Mouse (Mus musculus): ENCODE measurements at regions not wholly inside any gene's neighbourhood (a gene's known extent, or its start where the extent isn't known, plus 50 kb on each side); places are given as distances from the start of the nearest gene placed in this dataset.

DNA sequence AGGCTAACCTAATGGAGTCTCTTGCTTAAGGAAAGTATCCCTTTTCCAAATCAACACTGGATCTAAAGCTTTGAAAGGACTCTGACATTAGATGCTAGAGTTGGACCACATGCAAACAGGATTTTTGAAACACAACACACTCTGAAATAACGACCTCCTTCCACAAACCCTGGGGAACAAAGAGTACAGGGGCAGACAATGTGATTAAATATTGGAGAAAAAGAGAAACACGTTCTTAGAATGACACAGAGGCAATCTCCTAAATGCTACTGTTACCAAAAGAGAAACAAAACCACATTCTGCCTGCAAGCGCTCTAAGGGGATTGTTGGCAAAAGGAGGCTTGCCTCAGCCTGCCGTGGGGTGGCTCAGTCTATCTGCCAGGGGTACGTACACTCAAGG, 1422.0 kb downstream of the Gsdmc2 start:
- H3K27me3 ChIP-seq: no peaks in the 10 kb centered on the region
- no peak overlapping the region for H3K4me2 ChIP-seq (replicated peaks)
- no peak overlapping the region for H3K9ac ChIP-seq (replicated peaks)
- H3K4me1 ChIP-seq: peaks cover 7% of the 10 kb centered on the region
- H3K36me3 ChIP-seq: no peaks in the 10 kb centered on the region
- no peaks in the 10 kb centered on the region for H3K9me3 ChIP-seq
- WGBS: 53% methylated on average over 5 of the region's 5 CpGs
- no peak overlapping the region for H3K4me3 ChIP-seq
- no peak overlapping the region for H3K27ac ChIP-seq (replicated peaks)
- no peak for ATAC-seq (replicated peaks)

DNA sequence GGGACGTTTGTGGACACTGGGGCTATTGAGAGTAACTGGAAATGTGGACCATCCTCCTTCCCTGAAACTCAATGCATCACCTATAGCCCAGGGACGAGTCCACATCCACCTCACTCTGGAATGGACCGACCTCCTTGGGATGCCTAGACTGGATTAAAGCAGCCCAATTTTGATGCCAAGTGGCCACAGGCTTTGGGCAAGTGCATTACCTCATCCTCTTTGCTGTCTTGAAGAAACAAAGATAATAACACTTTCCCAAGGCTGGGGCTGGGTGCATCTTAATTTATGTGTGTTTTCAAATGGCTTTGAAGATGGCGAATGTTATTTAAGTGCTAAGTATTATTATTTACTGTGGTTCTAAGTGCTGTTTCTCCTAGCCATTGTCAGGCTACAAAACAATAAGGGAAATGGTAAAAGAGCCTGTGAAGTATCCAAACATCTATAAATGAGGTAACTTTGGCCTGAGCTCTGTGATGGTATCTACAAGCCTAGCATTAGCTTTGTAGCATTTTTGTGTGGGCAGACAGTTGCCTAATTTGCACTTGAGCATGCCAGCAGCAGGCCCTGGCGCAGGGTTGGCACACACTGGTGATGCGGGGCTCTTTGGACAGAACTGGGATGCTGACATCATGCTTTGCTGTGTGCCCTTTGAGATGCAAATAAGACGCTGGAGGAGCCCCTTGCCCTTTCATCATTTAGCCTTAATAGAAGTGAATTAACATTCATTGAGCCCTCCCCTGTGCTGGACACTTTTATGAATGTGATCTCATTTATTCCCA, 1423.7 kb downstream of the Gsdmc2 start:
- peak; percentile 95 for ATAC-seq (replicated peaks)
- Histone ChIP-seq H3K9ac (replicated peaks) (no peak overlapping the region), H3K36me3 (no peaks in the 10 kb centered on the region), H3K4me3 (no peak overlapping the region), H3K9me3 (no peaks in the 10 kb centered on the region), H3K4me2 (replicated peaks) (no peak overlapping the region), H3K27ac (replicated peaks) (no peak overlapping the region), H3K4me1 (peaks cover 7% of the 10 kb centered on the region), H3K27me3 (no peaks in the 10 kb centered on the region)
- WGBS: 37% methylated on average over 7 of the region's 7 CpGs

DNA sequence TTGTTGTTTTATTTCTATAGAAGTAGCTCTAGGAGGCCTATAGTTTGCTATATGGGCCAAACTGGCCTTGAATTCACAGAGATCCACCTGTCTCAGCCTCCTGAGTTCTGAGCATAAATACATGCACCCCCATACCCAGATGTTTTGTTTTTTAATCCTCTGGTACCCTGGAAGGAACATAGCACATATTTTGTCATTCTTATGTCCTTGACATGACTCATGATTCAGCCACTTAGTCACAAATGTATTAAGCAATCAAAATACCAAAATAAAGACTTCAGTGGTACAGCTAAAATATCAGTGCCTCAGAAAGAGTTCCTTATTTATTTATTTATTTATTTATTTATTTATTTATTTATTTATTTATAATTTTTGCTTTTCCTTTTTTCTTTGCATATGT, 1428.3 kb downstream of the Gsdmc2 start:
- no peak for ATAC-seq (replicated peaks)
- Histone ChIP-seq H3K27ac (replicated peaks) (no peak overlapping the region), H3K4me1 (peaks cover 7% of the 10 kb centered on the region), H3K4me2 (replicated peaks) (no peak overlapping the region), H3K9me3 (no peaks in the 10 kb centered on the region), H3K27me3 (no peaks in the 10 kb centered on the region), H3K4me3 (no peak overlapping the region), H3K9ac (replicated peaks) (no peak overlapping the region), H3K36me3 (no peaks in the 10 kb centered on the region)

DNA sequence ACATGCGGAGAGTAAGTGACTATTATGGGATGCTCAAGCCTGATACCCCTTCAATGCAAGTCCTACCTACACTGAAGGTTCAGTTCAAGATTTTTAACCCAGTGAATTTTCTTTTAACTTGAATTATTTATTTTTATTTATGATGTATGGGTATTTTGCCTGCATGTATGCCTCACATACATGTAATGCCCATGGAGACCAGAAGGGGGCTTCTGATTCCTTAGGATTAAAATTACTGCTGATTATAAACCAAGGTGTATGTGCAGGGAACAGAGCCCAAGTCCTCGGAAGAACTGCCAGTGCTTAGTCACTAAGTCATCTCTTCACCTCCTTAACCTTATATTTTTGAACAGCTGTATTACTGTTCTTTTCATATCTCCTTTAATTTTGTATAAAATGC, 1431.3 kb downstream of the Gsdmc2 start:
- WGBS: 97% methylated on average over 2 of the region's 2 CpGs
- ATAC-seq (replicated peaks): no peak

DNA sequence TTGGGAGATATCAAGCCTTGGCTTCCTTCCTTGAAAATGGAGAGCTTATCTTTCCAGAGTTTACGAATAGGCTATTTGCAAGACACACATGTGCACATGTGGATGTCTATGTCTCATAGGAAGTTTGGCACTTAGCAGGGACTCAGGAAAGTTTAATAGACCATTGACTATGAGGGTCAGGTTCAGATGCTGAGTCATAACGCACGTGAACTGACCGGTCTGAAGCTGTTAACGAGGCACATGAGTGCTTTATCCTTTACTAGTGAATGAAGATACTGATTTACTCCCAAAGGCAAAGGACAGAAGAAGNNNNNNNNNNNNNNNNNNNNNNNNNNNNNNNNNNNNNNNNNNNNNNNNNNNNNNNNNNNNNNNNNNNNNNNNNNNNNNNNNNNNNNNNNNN, 1442.8 kb downstream of the Gsdmc2 start:
- H3K9ac ChIP-seq (replicated peaks): no peak overlapping the region
- H3K9me3 ChIP-seq: no peaks in the 10 kb centered on the region
- no peak overlapping the region for H3K4me3 ChIP-seq
- H3K4me2 ChIP-seq (replicated peaks): no peak overlapping the region
- no peaks in the 10 kb centered on the region for H3K27me3 ChIP-seq
- H3K36me3 ChIP-seq: no peaks in the 10 kb centered on the region
- H3K4me1 ChIP-seq: no peaks in the 10 kb centered on the region
- 79% methylated on average over 5 of the region's 5 CpGs for WGBS
- ATAC-seq (replicated peaks): no peak
- no peak overlapping the region for H3K27ac ChIP-seq (replicated peaks)

More for the DNA sequence above, 1431.3 kb downstream of the Gsdmc2 start:
- no peaks in the 10 kb centered on the region for H3K4me1 ChIP-seq
- no peak overlapping the region for H3K4me3 ChIP-seq
- H3K27me3 ChIP-seq: no peaks in the 10 kb centered on the region
- H3K36me3 ChIP-seq: no peaks in the 10 kb centered on the region
- no peak overlapping the region for H3K27ac ChIP-seq (replicated peaks)
- H3K9ac ChIP-seq (replicated peaks): no peak overlapping the region
- no peak overlapping the region for H3K4me2 ChIP-seq (replicated peaks)
- no peaks in the 10 kb centered on the region for H3K9me3 ChIP-seq

DNA sequence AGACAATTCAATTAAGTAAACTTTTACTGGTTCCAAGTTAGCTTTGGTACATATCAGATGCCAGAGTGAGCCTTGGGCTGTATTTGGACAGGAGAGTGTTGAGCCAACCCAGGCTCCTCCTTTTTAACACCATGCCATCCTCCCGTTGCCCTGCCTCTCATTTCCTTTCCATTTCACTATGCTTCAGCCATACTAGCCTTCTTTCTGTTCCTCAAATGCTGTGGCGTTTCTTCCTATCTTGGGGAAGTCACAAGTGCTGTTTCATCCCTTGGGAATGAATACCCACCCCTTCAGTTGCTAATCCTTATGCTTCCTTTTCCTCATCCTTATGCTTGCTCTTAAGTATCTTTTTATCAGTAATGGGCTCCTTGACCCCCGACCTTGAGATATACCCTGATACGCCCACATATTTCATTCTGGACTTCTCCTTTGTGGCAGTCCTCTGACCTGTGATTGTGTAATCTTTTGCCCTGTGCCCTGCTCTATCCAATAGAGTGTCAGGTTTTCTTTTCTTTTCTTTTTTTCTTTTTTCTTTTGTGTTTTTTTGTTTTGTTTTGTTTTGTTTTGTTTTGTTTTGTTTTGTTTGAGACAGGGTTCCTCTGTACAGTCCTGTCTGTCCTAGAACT, 1443.9 kb downstream of the Gsdmc2 start:
- H3K27ac ChIP-seq (replicated peaks): no peak overlapping the region
- no peak overlapping the region for H3K4me2 ChIP-seq (replicated peaks)
- H3K36me3 ChIP-seq: no peaks in the 10 kb centered on the region
- H3K4me1 ChIP-seq: no peaks in the 10 kb centered on the region
- H3K4me3 ChIP-seq: no peak overlapping the region
- H3K9ac ChIP-seq (replicated peaks): no peak overlapping the region
- WGBS: 76% methylated on average over 4 of the region's 4 CpGs
- ATAC-seq (replicated peaks): no peak
- H3K27me3 ChIP-seq: no peaks in the 10 kb centered on the region
- H3K9me3 ChIP-seq: no peaks in the 10 kb centered on the region

DNA sequence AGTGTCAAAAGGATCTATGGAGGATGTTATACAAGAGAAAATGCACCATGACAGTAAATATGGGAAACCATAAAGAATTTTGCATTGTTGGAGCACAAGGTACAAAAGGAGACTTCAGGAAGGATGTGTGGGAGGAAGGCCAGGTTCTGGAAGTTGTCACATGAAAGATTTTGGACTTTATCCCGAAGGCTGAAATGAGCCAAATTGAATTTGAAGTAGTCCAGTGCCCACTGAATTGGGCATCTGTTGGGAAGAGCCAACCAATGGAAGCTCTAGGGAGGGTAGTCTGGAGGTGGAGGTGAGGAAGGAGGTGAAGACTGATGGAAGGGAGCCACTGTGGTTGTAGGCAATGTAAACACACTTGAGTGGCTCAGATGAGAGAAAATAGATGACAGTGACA, 1445.6 kb downstream of the Gsdmc2 start:
- 91% methylated on average over 1 of the region's 1 CpGs for WGBS
- H3K36me3 ChIP-seq: no peaks in the 10 kb centered on the region
- ATAC-seq (replicated peaks): no peak

DNA sequence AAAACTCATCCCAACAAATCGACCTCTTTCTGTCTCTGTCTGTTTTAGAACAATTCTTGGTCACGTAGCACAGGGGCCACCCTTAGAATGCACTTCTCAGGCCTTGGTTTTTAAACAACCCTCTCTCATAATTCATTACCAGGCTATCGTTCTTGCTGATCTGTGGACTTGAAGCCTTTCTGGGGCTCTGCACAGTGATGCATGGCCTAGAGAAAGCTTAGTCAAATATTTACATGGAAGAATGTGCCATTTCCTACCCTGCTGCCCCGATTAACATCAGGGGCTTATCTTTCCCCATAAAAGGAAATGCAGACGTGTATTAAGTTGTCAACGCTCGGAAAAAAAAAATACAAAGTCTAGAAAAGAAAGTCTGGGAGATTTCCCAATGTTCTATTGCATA, 1448.0 kb downstream of the Gsdmc2 start:
- no peaks in the 10 kb centered on the region for H3K27me3 ChIP-seq
- no peak overlapping the region for H3K4me2 ChIP-seq (replicated peaks)
- H3K4me3 ChIP-seq: no peak overlapping the region
- no peak for ATAC-seq (replicated peaks)
- H3K9ac ChIP-seq (replicated peaks): no peak overlapping the region
- H3K27ac ChIP-seq (replicated peaks): no peak overlapping the region
- WGBS: 87% methylated on average over 7 of the region's 7 CpGs
- no peaks in the 10 kb centered on the region for H3K4me1 ChIP-seq
- H3K9me3 ChIP-seq: no peaks in the 10 kb centered on the region
- H3K36me3 ChIP-seq: no peaks in the 10 kb centered on the region

More for the DNA sequence above, 1445.6 kb downstream of the Gsdmc2 start:
- Histone ChIP-seq H3K27me3 (no peaks in the 10 kb centered on the region), H3K9me3 (no peaks in the 10 kb centered on the region), H3K4me1 (no peaks in the 10 kb centered on the region), H3K27ac (replicated peaks) (no peak overlapping the region), H3K4me2 (replicated peaks) (no peak overlapping the region), H3K9ac (replicated peaks) (no peak overlapping the region), H3K4me3 (no peak overlapping the region)

DNA sequence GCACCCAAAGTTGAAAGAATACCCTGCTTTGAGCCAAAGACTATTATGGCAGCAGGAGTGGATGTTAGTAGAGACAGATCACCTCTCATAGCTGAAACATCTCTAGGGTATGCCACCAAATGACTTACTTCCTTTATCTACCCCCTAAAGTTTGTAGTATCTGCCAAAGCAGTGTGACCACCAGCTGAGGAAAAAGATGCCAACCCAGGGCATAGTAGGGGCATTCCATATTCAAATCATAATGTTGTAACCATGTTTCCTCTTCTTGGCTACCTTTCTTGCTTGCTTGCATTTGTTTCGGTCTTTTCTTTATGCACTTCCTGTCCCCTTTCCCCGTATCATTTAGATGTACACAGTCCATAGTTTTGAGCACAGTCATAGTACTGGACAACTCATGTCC, 1449.6 kb downstream of the Gsdmc2 start:
- H3K27me3 ChIP-seq: no peaks in the 10 kb centered on the region
- WGBS: 97% methylated on average over 2 of the region's 2 CpGs

DNA sequence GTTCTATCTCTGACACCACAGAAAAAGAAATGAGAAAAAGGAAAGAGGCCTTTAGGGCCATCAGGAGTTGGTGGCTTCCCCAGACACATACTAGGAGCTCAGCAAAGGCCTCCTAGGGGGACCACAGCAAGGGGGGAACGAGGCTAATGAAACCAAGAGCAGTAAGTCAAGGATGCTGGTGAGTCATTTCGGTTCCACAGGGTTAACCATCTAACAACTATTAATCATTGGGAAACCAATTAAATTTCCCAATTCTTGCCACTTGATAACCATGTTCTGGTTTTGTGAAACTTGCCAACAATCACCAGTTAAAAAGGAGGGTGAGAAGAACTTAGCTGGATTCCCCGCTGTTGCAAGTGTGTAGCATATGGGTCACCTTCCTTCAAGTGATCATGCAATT, 1451.6 kb downstream of the Gsdmc2 start:
- WGBS: 93% methylated on average over 3 of the region's 3 CpGs
- Histone ChIP-seq H3K36me3 (no peaks in the 10 kb centered on the region), H3K9ac (replicated peaks) (no peak overlapping the region), H3K4me2 (replicated peaks) (no peak overlapping the region), H3K27me3 (no peaks in the 10 kb centered on the region), H3K27ac (replicated peaks) (no peak overlapping the region), H3K4me3 (no peak overlapping the region), H3K9me3 (no peaks in the 10 kb centered on the region), H3K4me1 (no peaks in the 10 kb centered on the region)
- no peak for ATAC-seq (replicated peaks)

More for the DNA sequence above, 1449.6 kb downstream of the Gsdmc2 start:
- no peak overlapping the region for H3K9ac ChIP-seq (replicated peaks)
- ATAC-seq (replicated peaks): no peak
- no peaks in the 10 kb centered on the region for H3K4me1 ChIP-seq
- H3K27ac ChIP-seq (replicated peaks): no peak overlapping the region
- H3K4me2 ChIP-seq (replicated peaks): no peak overlapping the region
- no peaks in the 10 kb centered on the region for H3K36me3 ChIP-seq
- H3K9me3 ChIP-seq: no peaks in the 10 kb centered on the region
- no peak overlapping the region for H3K4me3 ChIP-seq

DNA sequence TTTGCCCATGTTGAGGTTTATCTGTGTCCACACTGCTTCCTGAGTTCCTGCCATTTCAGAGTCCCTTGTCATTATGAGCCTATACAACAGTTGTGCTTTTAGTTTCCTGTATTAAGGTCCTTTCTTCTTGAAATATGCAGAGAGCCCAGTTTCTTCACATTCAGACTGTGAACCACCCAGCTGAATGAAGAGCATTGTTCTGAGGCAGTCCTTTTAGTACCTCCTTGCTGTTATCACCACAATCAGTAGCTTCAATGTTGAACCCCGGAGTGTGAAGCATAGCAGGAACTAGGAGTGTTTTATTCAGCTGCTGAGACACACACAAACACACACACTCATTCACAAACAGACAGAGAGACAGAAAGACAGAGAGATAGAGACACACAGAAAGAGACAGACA, 1452.1 kb downstream of the Gsdmc2 start:
- 67% methylated on average over 1 of the region's 1 CpGs for WGBS
- ATAC-seq (replicated peaks): no peak
- H3K27me3 ChIP-seq: no peaks in the 10 kb centered on the region
- no peaks in the 10 kb centered on the region for H3K9me3 ChIP-seq
- no peak overlapping the region for H3K27ac ChIP-seq (replicated peaks)
- H3K4me1 ChIP-seq: no peaks in the 10 kb centered on the region
- no peak overlapping the region for H3K4me2 ChIP-seq (replicated peaks)
- H3K4me3 ChIP-seq: no peak overlapping the region
- no peak overlapping the region for H3K9ac ChIP-seq (replicated peaks)
- H3K36me3 ChIP-seq: no peaks in the 10 kb centered on the region

DNA sequence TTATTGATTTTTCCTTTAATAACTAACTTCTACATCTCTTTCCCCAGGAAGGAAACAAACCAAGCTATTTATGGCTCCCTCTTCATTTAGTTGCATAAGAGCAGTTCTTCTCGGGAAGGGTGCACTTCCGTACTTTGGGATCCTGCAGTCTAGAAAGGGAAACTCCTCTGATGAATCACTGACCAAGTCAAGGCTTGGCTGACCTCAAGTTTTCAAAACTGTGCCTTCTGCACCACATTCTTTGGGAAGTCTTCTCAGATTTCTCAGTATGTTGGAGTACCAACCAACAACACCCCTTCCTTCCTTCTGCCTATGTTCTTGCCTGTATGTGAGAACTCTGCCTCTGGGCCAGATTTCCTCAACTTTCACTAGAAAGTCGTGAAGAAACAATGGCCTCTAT, 1452.6 kb downstream of the Gsdmc2 start:
- H3K9me3 ChIP-seq: no peaks in the 10 kb centered on the region
- no peaks in the 10 kb centered on the region for H3K27me3 ChIP-seq
- 79% methylated on average over 3 of the region's 3 CpGs for WGBS
- no peak overlapping the region for H3K9ac ChIP-seq (replicated peaks)
- no peaks in the 10 kb centered on the region for H3K4me1 ChIP-seq
- ATAC-seq (replicated peaks): no peak
- no peaks in the 10 kb centered on the region for H3K36me3 ChIP-seq
- H3K4me2 ChIP-seq (replicated peaks): no peak overlapping the region
- no peak overlapping the region for H3K27ac ChIP-seq (replicated peaks)
- no peak overlapping the region for H3K4me3 ChIP-seq

All from forebrain, embryonic 15.5 days (tissue).